Mouse (Mus musculus): ENCODE measurements around the gene Slc37a3. TPM values are rescaled to one million over a fixed set of nuclear protein-coding genes. Genes with fewer than 3 reads are reported as not detected.
A peak's percentile ranks its signal among the peaks of the same experiment; 100 is the strongest.

Gene Slc37a3
- polyA plus RNA-seq, 1 experiment from 2014 or later, result 58.2 TPM

DNA sequence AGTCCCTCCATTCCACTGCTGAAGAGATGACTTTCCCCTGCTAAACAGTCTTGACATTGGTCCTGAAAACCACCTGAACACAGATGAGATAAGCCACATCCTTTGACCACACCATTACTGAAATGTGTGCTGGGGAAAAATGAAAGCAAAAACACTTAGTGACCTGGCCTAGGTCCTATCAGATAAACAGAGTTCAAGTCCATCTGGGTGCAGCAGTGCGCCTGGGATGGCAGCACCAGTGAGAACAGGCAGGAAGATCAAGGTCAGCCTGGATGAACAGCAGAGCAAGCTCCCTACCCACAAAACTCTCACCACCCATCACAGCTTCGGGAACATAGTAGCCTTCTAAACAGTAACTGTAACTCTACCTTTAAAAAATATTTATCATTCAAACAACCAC lies 35.7 kb downstream of the Slc37a3 start:
- peaks cover under 1% of the 10 kb centered on the region; the same call in 1 of the 2 replicates for H3K4me1 ChIP-seq (replicated peaks)
- no peak overlapping the region for H3K4me3 ChIP-seq
- H3K36me3 ChIP-seq, result peaks cover 37% of the 10 kb centered on the region
- H3K4me2 ChIP-seq, result no peak overlapping the region
- H3K27me3 ChIP-seq, result no peaks in the 10 kb centered on the region
- H3K9ac ChIP-seq, result no peak overlapping the region
- H3K27ac ChIP-seq (replicated peaks), result no peak overlapping the region
- no peaks in the 10 kb centered on the region for H3K9me3 ChIP-seq
- no peak for ATAC-seq (ENCODE audit: low FRiP score, low read depth)
- WGBS, result 89% methylated on average over 2 of the region's 2 CpGs

- H3K36me3 ChIP-seq, result peaks cover 46% of the 10 kb centered on the region
- no peak for ATAC-seq (ENCODE audit: low FRiP score, low read depth)
Measured at GRCm38 (mm10) chr6:39338359-39338758, 39.1 kb downstream of the Slc37a3 start.

DNA sequence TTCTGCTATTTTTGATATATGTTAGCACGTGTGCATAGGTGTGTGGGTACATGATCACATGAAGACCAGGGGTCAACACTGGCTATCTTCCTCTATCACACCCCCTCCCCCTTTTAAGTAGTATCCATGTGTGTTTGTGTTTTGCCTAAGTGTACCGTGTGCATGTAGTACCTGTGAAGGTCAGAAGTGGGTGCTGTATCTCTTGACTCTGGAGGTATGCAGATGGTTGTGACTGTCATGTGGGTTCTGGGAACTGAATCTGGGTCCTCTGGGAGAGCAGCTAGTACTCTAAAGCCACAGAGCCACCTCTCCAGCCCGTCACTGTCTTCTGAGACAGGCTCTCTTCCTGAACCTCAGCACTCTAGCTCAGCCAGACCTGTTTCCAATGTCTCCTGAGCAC lies 42.6 kb downstream of the Slc37a3 start:
- no peak for ATAC-seq (ENCODE audit: low FRiP score, low read depth)
- H3K36me3 ChIP-seq, result peaks cover 32% of the 10 kb centered on the region

More at GRCm38 (mm10) chr6:39338359-39338758, 39.1 kb downstream of the Slc37a3 start:
- Histone ChIP-seq H3K4me2 (no peak overlapping the region), H3K27me3 (no peaks in the 10 kb centered on the region), H3K9me3 (no peaks in the 10 kb centered on the region), H3K9ac (no peak overlapping the region), H3K4me1 (replicated peaks) (no peaks in the 10 kb centered on the region), H3K4me3 (no peak overlapping the region), H3K27ac (replicated peaks) (no peak overlapping the region)
- 76% methylated on average over 8 of the region's 8 CpGs for WGBS

GRCm38 (mm10) chr6:39334224-39334623 lies 43.3 kb downstream of the Slc37a3 start:
- Histone ChIP-seq H3K27ac (replicated peaks) (no peak overlapping the region), H3K9ac (no peak overlapping the region), H3K4me2 (no peak overlapping the region), H3K9me3 (no peaks in the 10 kb centered on the region), H3K4me1 (replicated peaks) (no peaks in the 10 kb centered on the region), H3K36me3 (peaks cover 32% of the 10 kb centered on the region), H3K27me3 (no peaks in the 10 kb centered on the region), H3K4me3 (no peak overlapping the region)
- no peak for ATAC-seq (ENCODE audit: low FRiP score, low read depth)
- 94% methylated on average over 7 of the region's 7 CpGs for WGBS

More for the DNA sequence above, 42.6 kb downstream of the Slc37a3 start:
- H3K9ac ChIP-seq, result no peak overlapping the region
- no peaks in the 10 kb centered on the region for H3K9me3 ChIP-seq
- WGBS, result 95% methylated on average over 3 of the region's 3 CpGs
- H3K4me2 ChIP-seq, result no peak overlapping the region
- H3K27ac ChIP-seq (replicated peaks), result no peak overlapping the region
- H3K27me3 ChIP-seq, result no peaks in the 10 kb centered on the region
- H3K4me1 ChIP-seq (replicated peaks), result no peaks in the 10 kb centered on the region
- no peak overlapping the region for H3K4me3 ChIP-seq

GRCm38 (mm10) chr6:39331998-39332700 lies 45.3 kb downstream of the Slc37a3 start:
- H3K4me2 ChIP-seq, result no peak overlapping the region
- no peaks in the 10 kb centered on the region for H3K4me1 ChIP-seq (replicated peaks)
- H3K27ac ChIP-seq (replicated peaks), result no peak overlapping the region
- no peaks in the 10 kb centered on the region for H3K9me3 ChIP-seq
- peaks cover 22% of the 10 kb centered on the region for H3K36me3 ChIP-seq
- 89% methylated on average over 7 of the region's 7 CpGs for WGBS
- ATAC-seq (ENCODE audit: low FRiP score, low read depth), result no peak
- H3K27me3 ChIP-seq, result no peaks in the 10 kb centered on the region
- no peak overlapping the region for H3K9ac ChIP-seq
- no peak overlapping the region for H3K4me3 ChIP-seq

- H3K4me1 ChIP-seq (replicated peaks), result no peaks in the 10 kb centered on the region
- WGBS, result 89% methylated on average over 7 of the region's 7 CpGs
- no peak overlapping the region for H3K27ac ChIP-seq (replicated peaks)
- no peak overlapping the region for H3K4me3 ChIP-seq
- H3K9me3 ChIP-seq, result no peaks in the 10 kb centered on the region
- ATAC-seq (ENCODE audit: low FRiP score, low read depth), result no peak
- H3K9ac ChIP-seq, result no peak overlapping the region
- H3K4me2 ChIP-seq, result no peak overlapping the region
- peaks cover 12% of the 10 kb centered on the region for H3K36me3 ChIP-seq
- H3K27me3 ChIP-seq, result no peaks in the 10 kb centered on the region
Measured at GRCm38 (mm10) chr6:39330981-39331380, 46.5 kb downstream of the Slc37a3 start.

DNA sequence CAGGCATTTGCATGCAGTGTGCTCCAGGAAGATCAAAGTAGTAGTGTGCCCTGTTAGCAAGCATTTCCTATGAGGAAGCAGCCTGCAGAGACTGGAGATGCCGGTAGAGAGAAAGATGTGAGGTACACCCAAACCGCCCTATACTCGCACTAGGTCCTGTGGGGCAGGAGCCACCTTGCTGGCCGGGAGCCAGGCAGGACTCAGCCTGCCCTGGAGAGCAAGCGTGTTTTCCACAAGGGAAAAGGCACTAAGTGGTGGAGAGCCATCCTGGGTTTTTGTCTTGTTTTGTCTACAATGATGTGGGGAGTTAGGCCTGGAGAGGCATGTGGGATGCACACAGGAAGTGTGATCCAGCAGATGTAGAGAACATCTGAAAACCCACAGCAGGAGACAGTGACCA lies 57.2 kb downstream of the Slc37a3 start:
- no peak for ATAC-seq (ENCODE audit: low FRiP score, low read depth)
- Histone ChIP-seq H3K4me1 (replicated peaks) (peaks cover 5% of the 10 kb centered on the region; the same call in 1 of the 2 replicates), H3K9me3 (no peaks in the 10 kb centered on the region), H3K9ac (no peak overlapping the region), H3K36me3 (peaks cover 3% of the 10 kb centered on the region), H3K27me3 (no peaks in the 10 kb centered on the region), H3K4me2 (no peak overlapping the region), H3K4me3 (no peak overlapping the region), H3K27ac (replicated peaks) (no peak overlapping the region)
- 85% methylated on average over 5 of the region's 5 CpGs for WGBS

GRCm38 (mm10) chr6:39319061-39319761 lies 58.3 kb downstream of the Slc37a3 start:
- peak; percentile 72 for ATAC-seq (ENCODE audit: low FRiP score, low read depth)
- Histone ChIP-seq H3K9ac (no peak overlapping the region), H3K4me2 (0 out of 2 replicates have a peak overlapping the region, but pooled peaks have one; percentile 3), H3K4me3 (no peak overlapping the region), H3K27me3 (no peaks in the 10 kb centered on the region), H3K36me3 (no peaks in the 10 kb centered on the region), H3K4me1 (replicated peaks) (peaks cover 5% of the 10 kb centered on the region; the same call in 1 of the 2 replicates), H3K9me3 (no peaks in the 10 kb centered on the region), H3K27ac (replicated peaks) (peak overlapping the region; percentile 61)
- WGBS, result 45% methylated on average over 15 of the region's 19 CpGs

DNA sequence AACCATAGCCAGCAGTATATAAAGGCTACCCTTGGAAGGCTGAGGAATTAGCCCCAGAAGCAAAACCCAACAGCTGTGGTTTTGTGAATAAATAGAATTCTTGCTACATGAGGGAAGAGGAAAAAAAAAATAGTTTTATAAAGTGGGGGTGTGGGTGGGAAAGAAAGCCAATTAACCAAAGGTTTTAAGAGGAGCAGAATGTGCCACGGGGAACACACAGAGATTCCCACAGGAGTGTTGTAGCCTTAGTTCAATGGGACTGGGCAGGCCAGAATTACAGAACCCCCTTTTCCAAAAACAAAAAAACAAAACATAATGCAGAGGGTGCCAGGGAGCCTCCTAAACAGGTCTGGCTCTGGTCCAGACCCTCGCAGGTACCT lies 58.9 kb downstream of the Slc37a3 start:
- H3K9me3 ChIP-seq, result no peaks in the 10 kb centered on the region
- H3K4me3 ChIP-seq, result no peak overlapping the region
- WGBS, result 90% methylated on average over 2 of the region's 2 CpGs
- H3K4me2 ChIP-seq, result no peak overlapping the region
- H3K4me1 ChIP-seq (replicated peaks), result peaks cover 5% of the 10 kb centered on the region; the same call in 1 of the 2 replicates
- H3K27me3 ChIP-seq, result no peaks in the 10 kb centered on the region
- no peak overlapping the region for H3K9ac ChIP-seq
- no peak overlapping the region for H3K27ac ChIP-seq (replicated peaks)
- no peaks in the 10 kb centered on the region for H3K36me3 ChIP-seq
- no peak for ATAC-seq (ENCODE audit: low FRiP score, low read depth)

DNA sequence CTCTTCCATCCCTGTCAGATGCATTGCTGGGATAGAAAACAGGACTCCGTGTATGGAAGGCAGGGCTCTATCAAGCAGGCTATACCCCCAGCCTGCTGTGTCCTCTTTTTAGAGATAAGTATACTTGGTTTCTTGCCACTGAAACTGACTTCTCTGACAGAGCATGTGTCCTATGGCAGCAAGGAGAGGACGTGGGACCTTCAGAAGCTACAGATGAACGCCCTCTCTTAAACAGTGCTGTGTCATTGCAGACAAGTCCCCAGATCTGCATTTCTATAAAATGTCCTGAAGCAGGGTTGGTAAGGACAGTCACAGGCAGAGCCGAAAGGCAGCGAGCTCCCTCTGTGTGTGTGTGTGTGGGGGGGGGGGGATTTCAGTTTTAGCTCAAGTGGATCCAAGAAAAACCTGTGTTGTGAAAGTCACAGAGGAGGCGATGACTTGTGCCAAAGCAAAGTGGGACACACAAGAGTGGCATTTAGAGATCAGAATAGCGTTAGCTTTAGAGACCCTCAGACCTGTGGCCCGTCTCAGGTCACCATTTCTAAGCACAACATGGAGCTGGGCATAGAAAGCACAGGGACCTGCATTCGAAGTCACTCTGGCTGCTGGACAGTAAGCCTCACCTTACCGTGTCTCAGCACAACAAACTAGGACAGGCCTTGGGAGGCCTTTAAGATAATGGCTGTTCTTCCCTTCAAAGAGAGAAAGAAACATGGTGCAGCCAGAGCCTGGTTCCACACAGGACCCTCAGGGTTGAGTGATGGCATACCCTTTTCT lies 59.4 kb downstream of the Slc37a3 start:
- Histone ChIP-seq H3K27ac (replicated peaks) (no peak overlapping the region), H3K9me3 (no peaks in the 10 kb centered on the region), H3K9ac (no peak overlapping the region), H3K4me3 (no peak overlapping the region), H3K4me2 (no peak overlapping the region), H3K4me1 (replicated peaks) (peaks cover 5% of the 10 kb centered on the region; the same call in 1 of the 2 replicates), H3K27me3 (no peaks in the 10 kb centered on the region), H3K36me3 (no peaks in the 10 kb centered on the region)
- ATAC-seq (ENCODE audit: low FRiP score, low read depth), result no peak
- WGBS, result 83% methylated on average over 10 of the region's 10 CpGs

GRCm38 (mm10) chr6:39316089-39316488 lies 61.4 kb downstream of the Slc37a3 start:
- H3K9ac ChIP-seq, result no peak overlapping the region
- H3K27me3 ChIP-seq, result no peaks in the 10 kb centered on the region
- H3K4me2 ChIP-seq, result no peak overlapping the region
- no peak overlapping the region for H3K4me3 ChIP-seq
- 93% methylated on average over 6 of the region's 6 CpGs for WGBS
- H3K27ac ChIP-seq (replicated peaks), result no peak overlapping the region
- H3K9me3 ChIP-seq, result no peaks in the 10 kb centered on the region
- H3K4me1 ChIP-seq (replicated peaks), result peaks cover 5% of the 10 kb centered on the region; the same call in 1 of the 2 replicates
- ATAC-seq (ENCODE audit: low FRiP score, low read depth), result no peak
- no peaks in the 10 kb centered on the region for H3K36me3 ChIP-seq

DNA sequence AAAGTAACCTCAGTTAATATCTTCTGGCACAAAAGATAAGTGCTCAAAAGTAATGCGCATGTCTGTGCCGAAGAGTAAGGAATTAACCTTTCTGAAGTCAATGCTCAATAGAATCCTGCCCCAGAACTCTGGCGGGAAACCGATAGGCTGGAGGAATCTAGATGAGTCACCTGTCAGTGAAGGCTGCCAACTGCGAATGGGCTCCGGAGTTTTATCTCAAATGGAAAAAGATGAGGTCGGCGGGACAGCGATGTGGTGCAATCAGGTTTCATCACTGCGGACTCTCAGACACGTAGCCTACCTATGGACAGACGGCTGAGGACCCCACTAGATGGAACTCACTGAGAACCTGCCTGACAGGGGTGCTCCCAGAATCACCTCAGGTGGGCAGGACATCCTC lies 63.0 kb downstream of the Slc37a3 start:
- H3K36me3 ChIP-seq, result no peaks in the 10 kb centered on the region
- no peak overlapping the region for H3K9ac ChIP-seq
- H3K27me3 ChIP-seq, result no peaks in the 10 kb centered on the region
- H3K4me3 ChIP-seq, result no peak overlapping the region
- H3K9me3 ChIP-seq, result no peaks in the 10 kb centered on the region
- 95% methylated on average over 12 of the region's 12 CpGs for WGBS
- H3K27ac ChIP-seq (replicated peaks), result no peak overlapping the region
- no peak overlapping the region for H3K4me2 ChIP-seq
- H3K4me1 ChIP-seq (replicated peaks), result peaks cover 5% of the 10 kb centered on the region; the same call in 1 of the 2 replicates
- no peak for ATAC-seq (ENCODE audit: low FRiP score, low read depth)
